Mouse (Mus musculus) olfactory bulb, adult 2 months (tissue): ENCODE data around the gene Rpl18a.

Experiments used
- CTCF ChIP-seq: fragments of 200-500 bp; IDR thresholded peaks from 2 replicates; pipeline ENCODE4 v1.5.1; 2012; ENCODE audit warnings: low read depth, mild to moderate bottlenecking, low read length, moderate library complexity; ENCODE audit not compliant: insufficient read depth
- POLR2A ChIP-seq: fragments of 200-500 bp; IDR thresholded peaks from 2 replicates; pipeline ENCODE4 v1.6.1; 2012; ENCODE audit warnings: mild to moderate bottlenecking, low read depth, low read length, moderate library complexity; ENCODE audit not compliant: insufficient read depth

DNA sequence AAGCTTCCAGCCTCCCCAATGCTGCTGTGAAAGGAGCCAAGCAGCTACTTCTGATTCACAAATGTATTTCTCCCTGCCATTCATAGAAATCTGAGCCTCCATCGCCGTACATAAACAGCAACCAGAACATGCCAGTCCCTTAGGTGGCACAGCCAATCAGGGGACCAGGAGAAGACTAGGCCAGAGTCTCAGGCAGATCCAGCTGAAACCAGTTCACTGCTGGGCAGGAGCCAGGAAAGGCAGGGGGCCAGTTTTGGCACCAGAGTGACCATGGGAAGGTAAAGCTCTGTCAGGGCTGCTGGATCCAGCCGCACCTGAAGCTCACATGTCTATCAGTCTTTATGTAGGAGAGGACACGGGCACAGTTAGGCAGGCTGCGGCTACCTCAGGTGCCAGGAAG is 6.6 kb downstream of the Rpl18a start:
- TF ChIP-seq CTCF, result no peak
- no peak for TF ChIP-seq POLR2A
